Mouse (Mus musculus) megakaryocyte, adult 5-6 weeks (primary cell): ENCODE results near the gene Cd9. TPM values are rescaled to one million over a fixed set of nuclear protein-coding genes. Genes with fewer than 3 reads are reported as not detected.
A peak's percentile ranks its signal among the peaks of the same experiment; 100 is the strongest.

Experiments
- ATAC-seq: 2 replicates; pipeline ENCODE4 v1.8.0; 2016; ENCODE audit warnings: mild to moderate bottlenecking, inconsistent platforms; ENCODE audit not compliant: poor library complexity, severe bottlenecking
- total RNA-seq, 2 experiments: library from RNA; stranded (forward) in 1 of 2; stranded (reverse) in 1 of 2; fragments of 153-499, 151-499 nt in 1 of 2; fragments of 221-1000, 200-1000 nt in 1 of 2; gene quantifications; 2 replicates each; pipeline versions ENCODE4 v1.2.3 to v1.2.4; 2015 to 2017

The Cd9 gene
- total RNA-seq, 2 experiments from 2014 or later, result 65.5 to 100 TPM

DNA sequence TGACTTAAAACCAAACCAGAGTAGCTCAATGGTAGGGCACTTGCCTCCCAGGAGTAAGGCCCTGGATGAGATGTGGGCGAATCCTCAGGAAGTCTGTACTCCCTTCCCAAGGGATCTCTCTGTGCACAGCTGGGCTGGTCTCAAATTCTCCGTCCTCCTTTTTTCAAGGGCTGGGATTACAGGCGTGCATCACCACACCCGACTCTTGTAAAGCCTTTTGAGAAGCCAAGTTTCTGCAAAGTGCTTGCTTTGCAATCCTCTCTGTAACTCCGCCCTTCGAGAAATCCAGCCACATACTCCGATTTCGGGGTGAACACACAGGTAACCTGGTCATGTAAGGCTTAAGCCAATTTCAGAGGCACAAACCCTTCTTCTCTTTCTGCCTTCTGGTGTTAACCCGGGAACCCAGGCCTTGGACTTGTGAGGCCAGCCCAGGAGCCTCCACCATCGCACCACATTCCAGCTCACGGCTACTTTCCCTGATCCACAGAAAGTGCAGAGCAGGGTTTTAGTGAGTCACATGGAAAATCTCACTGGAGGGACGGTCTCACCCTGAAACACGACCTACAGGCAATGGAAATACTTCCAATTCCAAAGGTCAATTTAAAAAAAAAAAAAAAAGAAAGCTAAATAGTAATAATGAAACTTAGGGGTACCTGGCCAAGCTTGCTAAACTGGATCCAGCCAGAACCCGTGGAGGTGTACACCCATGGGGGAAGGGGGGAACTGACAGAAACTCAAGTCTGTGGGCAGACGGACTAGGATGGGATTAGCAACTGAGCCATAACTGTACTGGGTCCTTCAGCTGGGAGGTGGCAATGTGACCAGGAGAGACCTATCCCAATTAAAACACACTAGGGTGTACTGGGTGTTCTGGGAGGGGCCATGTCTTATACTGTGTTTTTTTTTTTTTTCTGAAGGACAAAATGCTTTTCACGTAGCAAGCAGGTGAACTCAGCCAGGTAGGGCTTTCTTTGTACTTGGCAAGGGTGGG lies 16.2 kb downstream of the Cd9 start:
- ATAC-seq, result no peak

DNA sequence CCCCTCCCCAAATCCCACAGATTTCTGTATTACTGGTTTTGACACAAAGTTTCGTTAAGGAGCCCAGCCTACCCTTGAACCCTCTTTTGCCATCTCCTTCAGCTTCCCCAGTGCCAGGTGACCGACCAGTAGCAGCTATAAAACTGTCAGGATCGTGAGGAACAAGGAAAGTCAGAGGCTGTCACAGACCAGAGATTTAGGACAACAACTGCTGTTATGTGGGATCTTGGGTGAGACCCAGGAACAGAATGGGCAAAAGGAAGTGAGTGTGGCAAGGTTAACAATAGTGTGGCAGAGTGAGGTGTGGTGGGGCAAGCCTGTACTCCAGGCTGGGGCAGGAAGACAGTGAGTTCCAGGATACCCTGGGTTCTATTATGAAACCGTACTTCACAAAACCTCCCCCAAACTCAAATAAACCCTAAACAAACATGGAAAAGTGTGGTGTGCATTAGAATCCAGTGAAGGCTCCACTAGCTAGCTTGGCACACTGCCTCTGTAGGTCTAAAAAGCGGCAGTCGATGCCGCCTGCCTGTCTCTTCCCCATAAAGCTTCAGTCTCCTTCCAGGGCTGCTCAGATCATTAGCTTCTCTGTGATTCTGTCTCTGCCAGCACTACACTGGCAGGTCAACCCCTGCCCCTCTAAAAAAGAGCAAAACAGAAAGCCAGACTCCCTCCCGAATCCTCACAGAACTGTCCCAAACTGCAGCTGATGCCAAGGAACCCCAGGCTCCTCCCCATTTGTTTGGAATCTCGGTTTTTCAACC lies 17.6 kb downstream of the Cd9 start:
- no peak for ATAC-seq

DNA sequence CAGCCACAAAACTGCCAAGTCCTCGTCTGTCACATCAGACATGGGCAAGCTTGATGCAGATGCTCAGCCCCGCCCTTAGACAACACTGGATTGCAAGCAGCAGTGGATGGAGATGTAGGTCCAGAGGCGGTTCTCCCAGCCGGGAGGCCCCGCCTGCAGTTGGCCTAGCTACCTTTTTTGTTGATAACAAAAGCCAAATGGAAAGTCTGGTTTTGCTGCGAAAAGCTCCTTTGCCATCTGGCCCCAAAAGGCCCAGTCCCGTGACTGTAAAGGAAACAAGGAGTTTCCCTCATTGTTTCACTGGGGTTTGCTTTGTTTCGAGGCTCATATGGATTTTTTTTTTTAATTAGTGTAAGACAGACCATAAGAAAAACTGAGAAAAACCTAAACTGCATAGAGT lies 18.5 kb downstream of the Cd9 start:
- ATAC-seq, result no peak

DNA sequence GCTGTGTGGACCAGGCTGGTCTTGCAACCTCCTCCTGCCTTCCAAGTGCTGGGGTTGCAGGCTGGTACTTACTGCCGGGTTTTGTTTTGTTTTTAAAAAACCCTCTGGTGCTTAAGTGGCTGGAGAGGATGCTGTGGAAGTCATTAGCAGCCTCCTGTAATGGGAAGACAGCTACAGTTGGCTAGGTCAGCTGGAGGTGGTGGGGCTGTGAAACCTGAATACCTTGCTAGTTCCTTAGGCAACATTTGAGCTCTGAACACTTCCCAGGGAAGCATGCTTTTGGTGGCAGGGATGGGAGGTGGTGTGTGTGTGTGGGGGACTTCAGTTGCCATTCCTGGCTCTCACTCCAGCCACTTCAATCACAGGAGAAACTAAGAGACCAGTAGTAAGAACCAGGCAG lies 19.4 kb downstream of the Cd9 start:
- no peak for ATAC-seq

DNA sequence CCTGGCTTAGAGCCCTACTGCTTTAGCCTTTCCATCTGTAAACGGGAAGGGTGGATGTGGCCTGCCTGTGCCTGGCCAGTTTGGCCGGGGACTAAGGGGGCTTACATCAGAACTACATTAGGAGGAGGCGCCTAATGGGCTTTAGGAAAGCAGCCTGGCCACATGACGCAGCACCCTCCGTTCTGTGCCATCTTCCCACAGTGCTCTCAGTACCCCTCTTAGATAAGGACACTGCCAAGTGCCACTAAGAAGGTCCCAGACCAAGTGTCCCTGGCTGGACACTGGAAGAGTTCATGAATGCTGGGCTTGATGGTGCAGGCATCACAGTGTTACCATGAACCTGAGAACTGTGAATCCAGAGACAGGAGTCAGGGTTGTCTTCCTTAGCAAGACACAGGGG lies 20.7 kb downstream of the Cd9 start:
- no peak for ATAC-seq

DNA sequence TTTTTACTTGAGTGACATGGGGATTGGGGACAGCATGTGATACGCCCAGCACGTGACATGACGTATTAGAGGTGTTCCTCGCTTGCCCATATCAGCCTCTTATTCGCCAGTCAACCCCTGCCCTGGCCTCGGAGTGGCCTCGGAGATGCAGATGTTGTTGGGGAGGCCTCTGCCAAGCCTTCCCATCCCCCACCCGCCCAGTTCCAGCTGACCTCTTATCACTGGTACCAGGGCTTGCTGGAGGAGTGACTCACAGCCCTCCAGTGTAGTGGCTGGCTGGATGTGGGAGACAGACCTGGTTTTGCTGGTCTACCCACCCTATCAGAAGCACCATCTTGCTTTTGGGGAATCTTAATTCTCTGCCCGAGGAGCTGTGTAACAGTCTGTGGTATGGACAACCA lies 21.3 kb downstream of the Cd9 start:
- peak; percentile 16; the same call in 1 of the 2 replicates for ATAC-seq

DNA sequence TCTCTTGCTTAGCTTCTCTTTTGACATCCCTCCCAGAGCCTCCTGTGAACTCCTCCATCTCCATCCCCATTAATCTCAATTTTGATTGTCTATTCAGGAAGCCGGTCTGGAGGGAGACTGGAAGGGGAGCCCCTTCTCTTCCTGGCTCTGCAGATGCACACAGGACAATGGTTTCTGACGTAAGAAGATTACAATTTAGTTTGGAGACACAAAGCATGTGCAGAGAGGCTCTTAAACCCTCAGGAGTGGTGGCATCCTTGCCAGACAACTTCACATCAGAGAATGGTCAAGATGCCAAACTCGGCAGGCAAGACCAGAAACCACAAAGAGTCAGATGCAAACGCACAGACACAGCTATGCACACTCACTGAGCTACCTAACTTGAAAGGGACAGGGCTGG lies 22.7 kb downstream of the Cd9 start:
- ATAC-seq, result no peak

DNA sequence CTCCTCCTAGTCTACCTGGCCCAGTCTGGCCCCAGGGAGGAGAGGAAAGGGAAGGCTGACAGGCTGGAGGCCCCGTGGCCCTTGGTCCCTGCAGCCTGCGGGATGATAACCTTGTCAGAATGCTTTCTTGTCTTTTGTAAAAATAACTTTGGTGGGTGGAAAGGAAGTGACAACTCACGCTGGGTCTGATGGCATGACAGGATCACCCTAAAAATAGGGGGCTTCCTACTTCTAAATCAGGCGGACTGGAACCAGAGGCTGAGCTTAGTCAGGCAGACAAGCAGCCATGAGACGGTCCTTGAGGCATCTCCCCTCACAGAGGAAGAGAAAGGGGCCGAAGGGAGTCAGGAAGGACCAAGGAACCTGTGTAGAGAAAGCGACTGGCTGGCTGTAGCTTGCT lies 23.3 kb downstream of the Cd9 start:
- ATAC-seq, result no peak

DNA sequence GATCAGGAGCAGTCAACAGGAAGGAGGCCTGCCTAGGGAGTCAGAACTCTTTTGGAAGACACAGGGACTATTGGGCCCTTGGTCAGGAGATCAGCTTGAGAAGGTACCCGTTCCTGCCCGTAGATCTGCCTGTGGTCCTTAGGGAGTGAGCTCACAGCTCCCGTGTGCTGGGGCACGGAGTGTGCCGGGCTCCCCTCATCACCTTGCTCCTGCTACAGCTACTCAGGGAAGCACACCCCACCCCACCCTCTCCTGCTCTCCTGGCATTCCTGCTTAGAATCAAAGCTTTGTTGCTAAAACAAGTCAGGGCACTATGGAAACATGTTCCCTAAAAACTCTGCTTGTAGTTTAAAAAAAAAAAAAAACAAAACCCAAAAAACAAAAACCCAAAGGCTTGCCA lies 24.0 kb downstream of the Cd9 start:
- no peak for ATAC-seq

DNA sequence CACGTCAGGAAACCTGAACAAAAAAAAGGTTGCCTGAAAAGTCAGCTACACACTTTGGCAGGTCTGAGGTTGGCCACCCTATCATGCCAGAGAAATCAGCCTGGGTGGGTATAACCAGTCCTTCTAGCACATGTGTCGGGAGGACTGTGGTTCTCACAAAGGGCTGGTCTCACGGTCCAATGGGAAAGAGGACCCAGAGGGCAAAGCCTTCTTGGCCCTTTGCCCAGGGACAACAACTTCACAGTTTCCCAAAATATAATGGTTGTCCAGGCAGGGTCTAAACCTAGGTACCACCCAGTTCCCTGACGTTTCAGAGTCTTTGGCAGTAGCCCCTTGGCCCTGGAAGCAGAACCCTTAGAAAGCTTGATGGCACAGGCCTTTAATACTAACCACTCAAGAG lies 25.4 kb downstream of the Cd9 start:
- no peak for ATAC-seq

DNA sequence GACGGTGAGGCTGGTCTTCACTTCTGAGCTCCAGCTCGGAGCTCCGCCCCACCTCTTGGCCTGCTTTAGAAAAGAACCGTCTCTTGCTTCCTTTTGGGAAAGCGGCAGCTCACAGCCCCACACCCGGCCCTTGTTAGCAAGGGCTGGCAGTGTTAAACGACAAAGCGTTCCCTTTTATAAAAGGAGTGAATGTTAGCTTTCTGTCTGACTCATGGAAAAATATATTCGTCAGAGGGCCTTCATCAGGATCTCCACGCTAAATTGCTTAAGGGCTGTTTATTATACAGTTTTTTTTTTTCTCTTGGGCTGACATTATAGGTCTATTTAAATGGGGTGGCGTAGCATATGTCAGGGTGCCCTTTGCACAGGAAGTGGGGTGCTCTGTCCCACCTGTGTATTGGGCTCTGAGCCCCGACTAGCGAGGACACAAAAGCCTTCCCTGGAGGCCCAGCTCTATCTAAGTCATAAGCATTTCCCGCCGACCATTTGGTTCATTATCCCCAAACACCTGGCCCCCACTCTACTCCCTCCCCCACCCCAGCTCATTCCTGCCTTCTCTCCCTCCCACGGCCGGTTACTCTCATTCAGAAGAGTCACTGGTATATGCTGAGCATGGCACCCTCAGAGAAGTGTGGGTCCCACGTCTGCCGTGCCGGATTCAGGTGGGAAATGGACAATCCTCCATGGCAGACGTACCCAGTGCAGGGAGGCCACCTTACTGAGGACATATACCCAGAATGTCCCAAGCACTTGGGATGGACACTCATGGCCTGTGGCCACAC lies 26.2 kb downstream of the Cd9 start:
- ATAC-seq, result no peak

DNA sequence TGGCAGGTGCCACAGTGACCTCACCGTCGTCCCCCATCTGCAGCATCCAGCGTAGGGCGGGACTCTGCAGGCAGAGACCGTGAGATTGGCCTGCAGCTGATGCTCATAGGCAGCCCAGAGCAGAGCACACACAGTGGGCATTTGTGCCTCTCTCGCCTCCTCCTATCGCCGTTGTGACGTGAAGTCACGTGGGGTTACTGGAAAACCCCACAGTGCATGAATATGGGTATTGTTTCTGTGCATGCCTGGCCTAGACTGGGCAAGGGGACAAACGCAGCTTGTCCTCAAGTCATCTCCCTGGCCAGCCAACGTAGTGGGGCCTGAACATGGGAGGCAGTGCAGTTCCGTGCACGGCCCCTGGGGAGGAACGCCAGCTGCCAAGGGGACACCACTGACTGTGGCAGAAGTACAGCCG lies 27.3 kb downstream of the Cd9 start:
- no peak for ATAC-seq

DNA sequence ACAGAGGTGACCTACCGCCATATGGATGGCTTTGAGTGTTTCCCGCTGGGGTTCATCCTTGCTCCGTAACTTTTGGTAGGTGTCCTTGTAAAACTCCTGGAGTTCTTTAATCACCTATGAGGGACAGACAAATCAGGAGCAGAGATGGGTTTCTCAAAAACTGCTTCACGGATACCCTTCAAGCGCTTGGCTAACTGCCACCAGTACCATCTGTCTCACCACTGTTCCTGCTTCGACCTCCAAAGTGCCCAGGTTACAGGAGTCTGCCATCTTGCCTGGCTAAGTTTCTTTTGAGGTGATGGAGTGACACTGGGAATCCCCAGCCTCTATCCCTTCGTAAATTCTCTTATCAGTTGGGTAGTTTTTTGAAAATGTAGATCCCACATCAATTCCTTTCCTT lies 32.3 kb downstream of the Cd9 start:
- no peak for ATAC-seq

DNA sequence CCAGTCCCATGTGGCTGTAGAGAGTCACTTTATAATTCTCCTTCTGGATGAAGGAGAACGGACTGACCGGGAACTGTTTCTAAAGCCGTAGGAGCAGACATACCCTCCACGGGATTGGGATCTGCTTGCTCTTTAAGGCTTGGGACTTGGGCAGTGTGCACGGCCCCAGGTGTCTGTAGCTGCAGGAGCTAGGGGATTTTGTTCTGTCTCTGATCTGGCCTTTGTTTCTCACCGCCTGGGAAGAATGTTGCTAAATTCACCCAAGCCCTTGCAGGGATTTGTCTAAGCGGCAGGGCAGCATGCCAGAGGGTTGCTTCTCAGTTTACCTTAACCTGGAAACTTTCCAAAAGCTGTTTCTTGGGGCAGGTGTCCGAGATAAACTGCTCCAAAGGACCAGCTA lies 32.8 kb downstream of the Cd9 start:
- ATAC-seq, result no peak

DNA sequence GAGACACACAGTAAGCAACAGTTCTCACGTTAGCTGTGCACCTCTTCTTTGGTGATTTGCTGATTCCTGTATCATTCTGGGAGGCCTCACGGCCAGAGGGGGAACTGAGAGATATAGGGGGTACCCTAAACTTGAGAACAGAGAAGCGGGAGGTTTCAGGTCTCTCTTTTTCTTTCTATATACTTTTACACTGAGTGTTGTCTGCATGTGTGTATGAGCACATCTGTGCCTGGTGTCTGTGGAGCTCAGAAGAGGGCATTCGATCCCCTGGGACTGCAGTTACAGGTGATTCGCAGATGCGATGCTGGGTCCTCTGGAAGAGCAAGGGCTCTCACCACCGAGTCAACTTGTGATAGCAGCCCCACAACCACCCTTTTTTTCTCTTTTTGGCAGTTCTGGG lies 33.3 kb downstream of the Cd9 start:
- ATAC-seq, result peak; percentile 51

DNA sequence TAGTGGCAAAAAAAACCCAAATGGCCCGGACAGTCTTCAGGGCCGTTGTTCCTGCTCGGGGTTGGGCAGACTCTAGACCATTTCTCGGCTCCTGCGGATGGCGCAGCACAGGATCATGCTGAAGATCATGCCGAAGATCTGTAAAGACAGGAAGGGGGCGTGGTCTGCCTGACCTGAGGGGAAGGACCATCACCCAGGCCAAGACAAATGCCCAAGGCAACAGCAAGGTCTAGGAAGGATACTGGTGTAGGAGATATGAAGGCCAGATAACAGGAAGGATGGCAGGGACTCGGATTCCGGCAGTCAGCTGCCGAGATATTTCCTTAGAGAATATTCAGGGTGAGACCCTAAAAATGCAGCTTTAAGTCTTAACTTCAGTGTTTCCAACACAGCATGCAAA lies 34.0 kb downstream of the Cd9 start:
- no peak for ATAC-seq

DNA sequence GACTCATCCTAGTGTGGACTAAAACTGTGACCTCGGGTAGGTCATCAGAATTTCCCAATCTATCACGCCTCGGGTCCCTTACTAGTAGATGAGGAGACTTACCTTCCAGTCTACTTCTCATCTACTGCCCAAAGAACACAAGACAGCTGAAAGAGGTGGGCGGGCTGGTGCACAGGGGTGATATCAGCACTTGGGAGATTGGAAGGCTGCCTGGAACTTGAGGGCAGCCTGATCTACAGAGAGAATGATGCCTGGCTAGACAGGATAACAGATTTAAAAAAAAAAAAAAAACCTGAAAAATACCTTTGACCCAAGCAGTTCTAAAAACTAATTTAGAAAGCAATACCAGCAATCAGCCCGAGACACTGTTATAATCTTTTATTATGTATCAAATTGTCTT lies 34.7 kb downstream of the Cd9 start:
- no peak for ATAC-seq

DNA sequence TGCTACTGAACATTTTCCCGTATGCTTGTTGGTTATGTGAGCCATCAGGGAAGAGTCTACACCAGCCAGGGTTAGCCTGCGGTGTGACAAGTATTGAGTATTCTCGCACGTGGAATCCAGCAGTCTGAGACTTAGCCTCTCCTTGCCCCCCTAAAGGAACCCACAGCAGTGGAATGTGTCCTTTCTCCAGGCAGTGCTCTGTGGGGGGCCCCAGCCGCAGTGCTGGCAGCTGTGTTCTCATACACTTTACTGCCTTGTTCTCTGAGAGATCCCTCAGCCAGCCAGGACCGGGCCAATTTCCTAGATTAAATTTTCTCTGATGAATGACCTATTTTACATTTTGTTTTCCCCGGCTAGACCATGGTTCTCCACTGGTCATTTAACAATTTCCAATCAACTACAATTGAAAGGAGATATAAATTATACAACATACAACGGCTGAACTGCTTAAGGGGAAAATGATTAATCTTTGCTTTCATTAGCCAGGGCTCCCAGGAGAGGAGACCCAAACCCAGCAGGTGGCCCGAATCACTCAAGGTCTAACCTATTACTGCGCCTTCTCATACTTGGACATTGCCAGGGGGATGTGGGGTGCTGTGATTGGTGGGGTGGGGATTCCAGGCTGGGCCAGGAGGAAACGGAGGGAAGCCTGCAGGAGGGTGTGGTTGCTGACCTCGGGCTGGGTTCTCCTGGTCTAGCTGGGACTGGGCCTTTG lies 38.6 kb downstream of the Cd9 start:
- no peak for ATAC-seq

DNA sequence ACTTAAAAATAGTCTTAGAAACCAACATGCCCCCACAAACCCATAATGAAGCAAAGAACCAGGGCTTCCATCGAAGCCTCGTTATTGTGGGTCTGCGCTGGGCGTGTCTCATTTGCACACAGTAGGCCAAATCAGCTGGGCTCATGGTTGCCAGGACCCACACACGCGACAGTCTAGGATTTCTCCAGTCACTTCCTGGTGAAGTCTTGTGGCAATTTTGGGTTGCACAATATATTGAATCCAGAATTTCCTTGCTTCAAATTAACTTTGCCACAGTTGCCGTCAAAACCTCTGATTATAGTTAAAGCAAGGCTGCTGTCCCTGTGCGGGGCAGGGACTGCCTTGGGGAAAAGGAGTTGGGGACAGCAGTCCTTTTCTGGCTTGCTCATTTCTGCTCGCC lies 39.9 kb downstream of the Cd9 start:
- no peak for ATAC-seq

DNA sequence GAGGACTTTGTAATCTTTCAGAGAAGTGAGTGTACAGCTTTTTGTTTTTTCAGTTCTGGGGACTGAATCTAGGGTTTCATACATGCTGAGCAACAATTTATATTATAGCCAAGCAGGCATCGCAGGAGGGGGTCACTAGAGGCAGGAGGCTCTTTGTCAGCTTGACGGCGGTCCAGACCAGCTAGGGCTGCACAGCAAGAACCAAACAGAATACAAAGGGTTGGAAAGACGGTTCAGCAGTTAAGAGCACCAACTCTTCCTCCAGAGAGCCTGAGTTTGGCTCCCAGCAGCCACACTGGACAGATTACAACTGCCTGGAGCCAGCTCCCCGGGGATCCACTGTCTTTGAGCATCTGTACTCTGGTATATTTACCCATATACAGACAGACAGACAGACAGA lies 40.3 kb downstream of the Cd9 start:
- no peak for ATAC-seq

DNA sequence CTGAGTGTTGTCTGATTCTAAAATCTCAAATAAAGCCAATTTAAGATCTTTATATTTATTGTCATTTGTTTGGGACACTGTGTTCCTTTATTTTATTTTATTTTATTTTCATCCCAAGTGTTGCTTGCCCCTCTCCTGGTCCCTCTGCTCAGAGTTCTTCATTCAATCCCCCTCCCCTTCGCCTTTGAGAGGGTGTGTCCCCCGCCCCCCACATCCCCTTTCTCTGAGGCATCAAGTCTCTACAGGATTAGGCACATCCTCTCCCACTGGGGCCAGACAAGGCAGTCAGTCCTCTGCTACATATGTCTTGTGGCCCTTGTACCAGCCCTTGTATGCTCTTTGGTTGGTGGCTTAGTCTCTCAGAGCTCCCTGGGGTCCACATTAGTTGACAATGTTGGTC lies 46.9 kb downstream of the Cd9 start:
- ATAC-seq, result no peak
